Mouse (Mus musculus) embryonic facial prominence, embryonic 13.5 days (tissue): Measurements from ENCODE around the gene Tgfbr3l. TPM values are rescaled to one million over a fixed set of nuclear protein-coding genes. Genes with fewer than 3 reads are reported as not detected.
"Not testable (repeated sequence)": the region's sequence is repeated elsewhere in the genome, so short reads cannot be mapped to it uniquely, and the experiment has no call there.

Experiments used
- ATAC-seq: fragments of 200-750 bp; cut with Nextera tagmentation; 2 replicates; pipeline ENCODE4 v1.8.0; 2017; ENCODE audit warnings: low read depth; ENCODE audit not compliant: insufficient number of reproducible peaks, insufficient read depth, low FRiP score, low TSS enrichment
- H3K27ac ChIP-seq: fragments of 300-500 bp; sonication (generic); 2 replicates; pipeline ENCODE4 v1.5.1; 2015; ENCODE audit warnings: moderate library complexity, mild to moderate bottlenecking, inconsistent platforms
- H3K27me3 ChIP-seq: fragments of 300-500 bp; sonication (generic); 2 replicates; pipeline ENCODE4 v1.6.1; 2015; ENCODE audit warnings: mild to moderate bottlenecking, inconsistent platforms
- H3K36me3 ChIP-seq: fragments of 300-500 bp; sonication (generic); 2 replicates; pipeline ENCODE4 v1.6.1; 2015; ENCODE audit warnings: mild to moderate bottlenecking, inconsistent platforms
- H3K4me1 ChIP-seq: fragments of 300-500 bp; sonication (generic); 2 replicates; pipeline ENCODE4 v1.6.1; 2015; ENCODE audit warnings: inconsistent platforms
- H3K4me2 ChIP-seq: fragments of 300-500 bp; sonication (generic); 2 replicates; pipeline ENCODE4 v1.6.1; 2015; ENCODE audit warnings: moderate library complexity, mild to moderate bottlenecking, inconsistent platforms
- H3K4me3 ChIP-seq: fragments of 300-500 bp; sonication (generic); 2 replicates; pipeline ENCODE4 v1.5.1; 2015; ENCODE audit warnings: mild to moderate bottlenecking, inconsistent platforms
- H3K9ac ChIP-seq: fragments of 300-500 bp; sonication (generic); 2 replicates; pipeline ENCODE4 v1.6.1; 2015; ENCODE audit warnings: mild to moderate bottlenecking, inconsistent platforms
- H3K9me3 ChIP-seq: fragments of 300-500 bp; sonication (generic); 2 replicates; pipeline ENCODE4 v1.6.1; 2016; ENCODE audit warnings: inconsistent platforms
- WGBS: fragments of 180-500 bp; shearing (Covaris S2); methylation state at CpG from one replicate; pipeline ENCODE4 v1.1.7; 2015; ENCODE audit warnings: mixed read lengths; 5-methylcytosine and 5-hydroxymethylcytosine counted together
- polyA plus RNA-seq: library from polyadenylated mRNA; unstranded; fragments of >200 nt; fragmentation: Nextera tagmentation; extraction: Ambion mirVana; gene quantifications from 2 replicates; pipeline ENCODE4 v1.2.1, GENCODE M21; 2015

The Tgfbr3l gene
- polyA plus RNA-seq, 1 experiment from 2014 or later: 7.3 TPM

GRCm38 (mm10) chr8:4255471-4255870 lies 7.5 kb downstream of the Tgfbr3l start:
- H3K9me3 ChIP-seq, H3K4me3 ChIP-seq, H3K9ac ChIP-seq, H3K27ac ChIP-seq, H3K4me2 ChIP-seq, H3K27me3 ChIP-seq, ATAC-seq: not testable (repeated sequence)
- H3K4me1 ChIP-seq: peaks cover 47% of the 10 kb centered on the region
- peaks cover 41% of the 10 kb centered on the region for H3K36me3 ChIP-seq
- 80% methylated on average over 7 of the region's 7 CpGs for WGBS

GRCm38 (mm10) chr8:4256911-4257310 lies 8.9 kb downstream of the Tgfbr3l start:
- Histone ChIP-seq H3K4me2 (peak overlapping the region; percentile 66), H3K27me3 (no peaks in the 10 kb centered on the region), H3K4me1 (peaks cover 43% of the 10 kb centered on the region), H3K36me3 (peaks cover 55% of the 10 kb centered on the region), H3K4me3 (peak overlapping the region; percentile 84; the same call in 1 of the 2 replicates), H3K9me3 (no peaks in the 10 kb centered on the region), H3K9ac (peak overlapping the region; percentile 91), H3K27ac (no peak overlapping the region; the same call in 1 of the 2 replicates)
- no peak for ATAC-seq
- WGBS: 50% methylated on average over 4 of the region's 4 CpGs

GRCm38 (mm10) chr8:4257350-4257749 lies 9.3 kb downstream of the Tgfbr3l start:
- Histone ChIP-seq H3K36me3 (peaks cover 59% of the 10 kb centered on the region), H3K27me3 (no peaks in the 10 kb centered on the region), H3K4me3 (peak overlapping the region; percentile 84; the same call in 1 of the 2 replicates), H3K9ac (peak overlapping the region; percentile 91), H3K4me1 (peaks cover 41% of the 10 kb centered on the region), H3K4me2 (peak overlapping the region; percentile 66), H3K9me3 (no peaks in the 10 kb centered on the region), H3K27ac (no peak overlapping the region; the same call in 1 of the 2 replicates)
- WGBS: 56% methylated on average over 4 of the region's 4 CpGs
- no peak for ATAC-seq

- peak; percentile 37 for ATAC-seq
- 2% methylated on average over 35 of the region's 35 CpGs for WGBS
- Histone ChIP-seq H3K27ac (peak overlapping the region; percentile 85), H3K36me3 (peaks cover 68% of the 10 kb centered on the region), H3K9ac (peak overlapping the region; percentile 91), H3K27me3 (no peaks in the 10 kb centered on the region), H3K4me2 (peak overlapping the region; percentile 66), H3K4me3 (peak overlapping the region; percentile 84), H3K9me3 (no peaks in the 10 kb centered on the region), H3K4me1 (peaks cover 37% of the 10 kb centered on the region)
Measured at GRCm38 (mm10) chr8:4258233-4258632, 10.2 kb downstream of the Tgfbr3l start.

GRCm38 (mm10) chr8:4258678-4259077 lies 10.7 kb downstream of the Tgfbr3l start:
- H3K4me1 ChIP-seq: peaks cover 35% of the 10 kb centered on the region
- no peaks in the 10 kb centered on the region for H3K9me3 ChIP-seq
- under 1% methylated on average over 32 of the region's 32 CpGs for WGBS
- H3K4me2 ChIP-seq: peak overlapping the region; percentile 66
- H3K36me3 ChIP-seq: peaks cover 72% of the 10 kb centered on the region
- no peaks in the 10 kb centered on the region for H3K27me3 ChIP-seq
- H3K9ac ChIP-seq: peak overlapping the region; percentile 91
- peak overlapping the region; percentile 84 for H3K4me3 ChIP-seq
- peak overlapping the region; percentile 85 for H3K27ac ChIP-seq
- ATAC-seq: peak; percentile 48

GRCm38 (mm10) chr8:4259125-4259804 lies 11.3 kb downstream of the Tgfbr3l start, which contains the start of gene Ctxn1:
TSS of gene Ctxn1 (minus strand) at chr8:4259274.
- peak; percentile 92 for ATAC-seq
- WGBS: 3% methylated on average over 32 of the region's 33 CpGs

GRCm38 (mm10) chr8:4259805-4260170 lies 11.8 kb downstream of the Tgfbr3l start:
- H3K9ac ChIP-seq: peak overlapping the region; percentile 91
- peaks cover 77% of the 10 kb centered on the region for H3K36me3 ChIP-seq
- no peaks in the 10 kb centered on the region for H3K9me3 ChIP-seq
- ATAC-seq: no peak
- WGBS: 83% methylated on average over 4 of the region's 4 CpGs
- H3K27ac ChIP-seq: peak overlapping the region; percentile 85
- H3K27me3 ChIP-seq: no peaks in the 10 kb centered on the region
- peak overlapping the region; percentile 84; the same call in 1 of the 2 replicates for H3K4me3 ChIP-seq
- peaks cover 26% of the 10 kb centered on the region for H3K4me1 ChIP-seq
- H3K4me2 ChIP-seq: peak overlapping the region; percentile 66; the same call in 1 of the 2 replicates

More at GRCm38 (mm10) chr8:4259125-4259804, 11.3 kb downstream of the Tgfbr3l start, which contains the start of gene Ctxn1:
- no peaks in the 10 kb centered on the region for H3K9me3 ChIP-seq
- H3K4me1 ChIP-seq: peaks cover 29% of the 10 kb centered on the region
- H3K9ac ChIP-seq: peak within 1 kb of the TSS; percentile 91
- peak within 1 kb of the TSS; percentile 85 for H3K27ac ChIP-seq
- peaks cover 77% of the 10 kb centered on the region for H3K36me3 ChIP-seq
- H3K4me3 ChIP-seq: peak within 1 kb of the TSS; percentile 84
- H3K4me2 ChIP-seq: peak within 1 kb of the TSS; percentile 66
- H3K27me3 ChIP-seq: no peaks in the 10 kb centered on the region

GRCm38 (mm10) chr8:4263105-4263791 lies 15.2 kb downstream of the Tgfbr3l start:
- H3K9me3 ChIP-seq: no peaks in the 10 kb centered on the region
- peaks cover 85% of the 10 kb centered on the region for H3K36me3 ChIP-seq
- no peak overlapping the region for H3K9ac ChIP-seq
- ATAC-seq: no peak
- H3K4me3 ChIP-seq: no peak overlapping the region
- no peak overlapping the region for H3K27ac ChIP-seq
- peaks cover 8% of the 10 kb centered on the region for H3K4me1 ChIP-seq
- no peaks in the 10 kb centered on the region for H3K27me3 ChIP-seq
- 83% methylated on average over 8 of the region's 8 CpGs for WGBS
- H3K4me2 ChIP-seq: no peak overlapping the region

- H3K9ac ChIP-seq: no peak overlapping the region
- no peak overlapping the region for H3K27ac ChIP-seq
- no peaks in the 10 kb centered on the region for H3K4me1 ChIP-seq
- H3K4me3 ChIP-seq: no peak overlapping the region
- no peak for ATAC-seq
- H3K4me2 ChIP-seq: no peak overlapping the region
- H3K36me3 ChIP-seq: peaks cover 99% of the 10 kb centered on the region
- 89% methylated on average over 15 of the region's 15 CpGs for WGBS
- no peaks in the 10 kb centered on the region for H3K9me3 ChIP-seq
- no peaks in the 10 kb centered on the region for H3K27me3 ChIP-seq
Measured at GRCm38 (mm10) chr8:4265160-4265914, 17.3 kb downstream of the Tgfbr3l start.

- ATAC-seq: no peak
- H3K9me3 ChIP-seq: no peaks in the 10 kb centered on the region
Measured at GRCm38 (mm10) chr8:4267627-4268026, 19.6 kb downstream of the Tgfbr3l start.

GRCm38 (mm10) chr8:4269609-4270008 lies 21.6 kb downstream of the Tgfbr3l start:
- H3K27me3 ChIP-seq: no peaks in the 10 kb centered on the region
- no peak overlapping the region for H3K27ac ChIP-seq
- H3K9ac ChIP-seq: no peak overlapping the region
- no peak for ATAC-seq
- H3K9me3 ChIP-seq: no peaks in the 10 kb centered on the region
- H3K4me3 ChIP-seq: no peak overlapping the region
- WGBS: 86% methylated on average over 6 of the region's 6 CpGs
- H3K36me3 ChIP-seq: peaks cover 89% of the 10 kb centered on the region
- peaks cover under 1% of the 10 kb centered on the region for H3K4me1 ChIP-seq
- H3K4me2 ChIP-seq: no peak overlapping the region

More at GRCm38 (mm10) chr8:4267627-4268026, 19.6 kb downstream of the Tgfbr3l start:
- H3K36me3 ChIP-seq: peaks cover 95% of the 10 kb centered on the region
- H3K4me2 ChIP-seq: no peak overlapping the region
- no peak overlapping the region for H3K27ac ChIP-seq
- no peak overlapping the region for H3K9ac ChIP-seq
- no peak overlapping the region for H3K4me3 ChIP-seq
- WGBS: 79% methylated on average over 15 of the region's 15 CpGs
- H3K4me1 ChIP-seq: no peaks in the 10 kb centered on the region
- H3K27me3 ChIP-seq: no peaks in the 10 kb centered on the region
